11 mouse cellular contexts compared by ENCODE assay signal in genomic region chr13:31705406-31705805, GRCm38 (mm10).
DNase-seq lines count a peak whose midpoint lies in the region; ATAC-seq and TF ChIP-seq lines count a peak whose summit lies in the region.
"Had no signal": no experiment of that assay in that cellular context is flagged by ENCODE, and none has a peak within 500 bp of the region (broad histone marks: within the 10 kb centered on the region; RNA-seq: fewer than 3 reads in every experiment).

No protein-coding gene starts in this region.

- H3K9me3 ChIP-seq in kidney, postnatal 0 days (replicated peaks; ENCODE audit: low read length) = no peaks in the 10 kb centered on the region
- H3K9me3 ChIP-seq in limb, embryonic 11.5 days (ENCODE audit: control insufficient read depth, low read length) = no peaks in the 10 kb centered on the region
- no peaks in the 10 kb centered on the region for H3K9me3 ChIP-seq in hindbrain, embryonic 11.5 days (ENCODE audit: control insufficient read depth, low read length)
- H3K9me3 ChIP-seq: hindbrain, embryonic 12.5 days had no signal

- no peak overlapping the region for H3K27ac ChIP-seq in kidney, postnatal 0 days
- H3K27ac ChIP-seq in cortical plate, adult 2 months (ENCODE audit: insufficient read depth, low read length) = no peak overlapping the region
- H3K27ac ChIP-seq in limb, embryonic 11.5 days (replicated peaks; ENCODE audit: low read depth, low read length) = no peak overlapping the region
- H3K27ac ChIP-seq in hindbrain, embryonic 11.5 days (ENCODE audit: low read depth, low read length) = no peak overlapping the region
- H3K27ac ChIP-seq: hindbrain, embryonic 12.5 days had no signal

- TF ChIP-seq CTCF in kidney, postnatal 0 days (IDR thresholded peaks at IDR 0.05; ENCODE audit: low read depth) = peak; percentile 71
- TF ChIP-seq CTCF in cortical plate, adult 2 months (IDR thresholded peaks at IDR 0.05; ENCODE audit: extremely low read depth, insufficient read depth, low read length) = 0 out of 2 replicates have a peak, but pooled peaks have one; percentile 7

- H3K4me1 ChIP-seq in kidney, postnatal 0 days (replicated peaks; ENCODE audit: insufficient read depth, low read length) = no peaks in the 10 kb centered on the region
- H3K4me1 ChIP-seq in cortical plate, adult 2 months (ENCODE audit: control insufficient read depth, insufficient read depth, low read length) = no peaks in the 10 kb centered on the region
- H3K4me1 ChIP-seq in limb, embryonic 11.5 days (ENCODE audit: control insufficient read depth, insufficient read depth, low read length) = no peaks in the 10 kb centered on the region
- H3K4me1 ChIP-seq in hindbrain, embryonic 11.5 days (replicated peaks; ENCODE audit: control insufficient read depth, insufficient read depth, low read length) = no peaks in the 10 kb centered on the region
- H3K4me1 ChIP-seq: hindbrain, embryonic 12.5 days had no signal

- no peak for TF ChIP-seq POLR2A in cortical plate, adult 2 months (IDR thresholded peaks at IDR 0.05; ENCODE audit: extremely low read depth, insufficient read depth, low read length)

- no peak overlapping the region for H3K9ac ChIP-seq in kidney, postnatal 0 days (ENCODE audit: low read depth, low read length)
- H3K9ac ChIP-seq in limb, embryonic 11.5 days (ENCODE audit: low read length) = no peak overlapping the region
- H3K9ac ChIP-seq in hindbrain, embryonic 11.5 days (ENCODE audit: low read depth, low read length) = no peak overlapping the region
- H3K9ac ChIP-seq: hindbrain, embryonic 12.5 days had no signal

- no peaks in the 10 kb centered on the region for H3K27me3 ChIP-seq in kidney, postnatal 0 days (ENCODE audit: insufficient read depth, low read length)
- peaks cover 4% of the 10 kb centered on the region; the same call in 1 of the 2 replicates for H3K27me3 ChIP-seq in limb, embryonic 11.5 days (ENCODE audit: control insufficient read depth, insufficient read depth, low read length)
- H3K27me3 ChIP-seq in hindbrain, embryonic 11.5 days (ENCODE audit: control insufficient read depth, insufficient read depth, low read length) = no peaks in the 10 kb centered on the region
- H3K27me3 ChIP-seq: hindbrain, embryonic 12.5 days had no signal

- H3K4me2 ChIP-seq in kidney, postnatal 0 days (ENCODE audit: low read length) = no peak overlapping the region
- no peak overlapping the region for H3K4me2 ChIP-seq in limb, embryonic 11.5 days (ENCODE audit: low read depth, severe bottlenecking)
- no peak overlapping the region for H3K4me2 ChIP-seq in hindbrain, embryonic 11.5 days (replicated peaks; ENCODE audit: low read depth, low read length)
- H3K4me2 ChIP-seq: hindbrain, embryonic 12.5 days had no signal

- no peak overlapping the region for H3K4me3 ChIP-seq in kidney, postnatal 0 days (replicated peaks; ENCODE audit: low read depth, low read length)
- H3K4me3 ChIP-seq in cortical plate, adult 2 months (ENCODE audit: insufficient read depth, low read length) = no peak overlapping the region
- no peak overlapping the region for H3K4me3 ChIP-seq in limb, embryonic 11.5 days (ENCODE audit: low read depth, low read length)
- no peak overlapping the region for H3K4me3 ChIP-seq in hindbrain, embryonic 11.5 days (ENCODE audit: low read depth, low read length)
- H3K4me3 ChIP-seq: hindbrain, embryonic 12.5 days had no signal

- peak; percentile 59 for DNase-seq in kidney, postnatal 0 days (ENCODE audit: low spot score)
- no peak for DNase-seq in kidney, adult 8-10 months
- DNase-seq in ES-CJ7 (ENCODE audit: low read depth, low spot score) = peak; percentile 48
- DNase-seq in limb, embryonic 11.5 days (ENCODE audit: low spot score) = peak; percentile 65
- DNase-seq in cerebellum, adult 9-11 months = no peak
- no peak for DNase-seq in hindbrain, embryonic 11.5 days (ENCODE audit: low spot score)
- DNase-seq: lung, adult 2 months; midbrain, embryonic 14.5 days; thymus, postnatal 14 days had no signal

- 52% methylated on average over 2 of the region's 2 CpGs for WGBS in kidney, postnatal 0 days
- WGBS in limb, embryonic 11.5 days = 67% methylated on average over 2 of the region's 2 CpGs
- 81% methylated on average over 2 of the region's 2 CpGs for WGBS in hindbrain, embryonic 11.5 days

- H3K36me3 ChIP-seq in kidney, postnatal 0 days (ENCODE audit: insufficient read depth, low read length) = no peaks in the 10 kb centered on the region
- H3K36me3 ChIP-seq in limb, embryonic 11.5 days (ENCODE audit: control insufficient read depth, insufficient read depth, low read length) = no peaks in the 10 kb centered on the region
- H3K36me3 ChIP-seq in hindbrain, embryonic 11.5 days (ENCODE audit: control insufficient read depth, insufficient read depth, low read length) = no peaks in the 10 kb centered on the region
- H3K36me3 ChIP-seq: hindbrain, embryonic 12.5 days had no signal

- ATAC-seq in kidney, postnatal 0 days (replicated peaks; ENCODE audit: low FRiP score, low read depth) = no peak
- peak; percentile 76; the same call in 1 of the 2 replicates for ATAC-seq in limb, embryonic 11.5 days (ENCODE audit: insufficient number of reproducible peaks, low FRiP score, low TSS enrichment, low read depth)
- no peak for ATAC-seq in hindbrain, embryonic 11.5 days (ENCODE audit: low FRiP score)

Comparison
In these comparisons a context has a peak if more than half of its experiments do, and no peak if none do; other contexts are left out.
1. DNase-seq: peak in kidney, postnatal 0 days (single experiment), ES-CJ7 (single experiment) and limb, embryonic 11.5 days (single experiment); none in kidney, adult 8-10 months (0 of 2), cerebellum, adult 9-11 months (single experiment) and hindbrain, embryonic 11.5 days (single experiment).